Mouse (Mus musculus): ENCODE results near the gene Usp22.
"Not testable (repeated sequence)": the region's sequence is repeated elsewhere in the genome, so short reads cannot be mapped to it uniquely, and the experiment has no call there.

The Usp22 gene

DNA sequence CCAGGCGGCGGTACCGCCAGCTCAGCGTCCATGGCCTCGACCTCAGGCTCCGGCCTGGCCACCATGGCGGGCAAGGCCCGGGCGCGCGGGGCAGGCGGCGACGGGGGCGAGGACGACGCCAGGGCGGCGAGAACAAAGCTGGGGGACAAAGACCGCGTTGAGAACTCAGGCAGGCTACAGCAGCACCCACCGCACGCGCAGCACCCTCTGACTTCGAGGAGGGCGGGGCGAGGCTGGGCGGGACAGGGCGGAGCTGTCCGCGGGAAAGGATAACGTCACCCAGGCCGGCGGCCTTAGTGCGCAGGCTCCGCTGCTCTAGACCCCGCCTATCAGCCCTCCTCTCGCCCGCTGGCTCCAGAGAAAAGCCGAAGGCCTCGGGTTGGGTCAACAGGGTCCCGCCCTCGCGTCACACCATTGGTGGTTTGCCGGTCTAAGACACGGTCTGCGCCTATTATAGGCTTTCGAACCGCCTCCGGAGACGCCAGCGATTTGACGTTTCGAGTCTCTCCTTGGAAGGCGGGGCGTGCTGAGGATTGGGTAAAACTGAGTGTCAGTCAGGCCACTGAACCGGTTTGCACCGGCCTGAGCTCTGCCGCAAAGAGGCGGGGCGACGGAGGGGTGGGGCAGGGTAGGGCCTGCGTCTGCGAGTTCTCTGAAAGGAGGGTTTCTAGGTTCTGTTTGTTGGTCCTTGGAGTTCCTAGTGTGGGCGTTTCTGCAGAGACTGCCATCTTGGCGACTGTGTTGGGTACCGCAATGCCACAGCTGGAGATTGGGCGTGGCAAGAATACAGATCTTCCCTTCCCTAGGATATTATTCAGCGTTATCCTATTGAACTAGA is at the start of gene Usp22:
TSS of gene Usp22 (minus strand) at position 235 of the 838 bp plus-strand sequence.
- peak; percentile 99 to 100 for DNase-seq (ENCODE audit: low spot score in 2 of 2)

GRCm38 (mm10) chr11:61224234-61224744 is 49.4 kb upstream of the Usp22 start:
- DNase-seq (ENCODE audit: low spot score in 2 of 2): no peak

DNA sequence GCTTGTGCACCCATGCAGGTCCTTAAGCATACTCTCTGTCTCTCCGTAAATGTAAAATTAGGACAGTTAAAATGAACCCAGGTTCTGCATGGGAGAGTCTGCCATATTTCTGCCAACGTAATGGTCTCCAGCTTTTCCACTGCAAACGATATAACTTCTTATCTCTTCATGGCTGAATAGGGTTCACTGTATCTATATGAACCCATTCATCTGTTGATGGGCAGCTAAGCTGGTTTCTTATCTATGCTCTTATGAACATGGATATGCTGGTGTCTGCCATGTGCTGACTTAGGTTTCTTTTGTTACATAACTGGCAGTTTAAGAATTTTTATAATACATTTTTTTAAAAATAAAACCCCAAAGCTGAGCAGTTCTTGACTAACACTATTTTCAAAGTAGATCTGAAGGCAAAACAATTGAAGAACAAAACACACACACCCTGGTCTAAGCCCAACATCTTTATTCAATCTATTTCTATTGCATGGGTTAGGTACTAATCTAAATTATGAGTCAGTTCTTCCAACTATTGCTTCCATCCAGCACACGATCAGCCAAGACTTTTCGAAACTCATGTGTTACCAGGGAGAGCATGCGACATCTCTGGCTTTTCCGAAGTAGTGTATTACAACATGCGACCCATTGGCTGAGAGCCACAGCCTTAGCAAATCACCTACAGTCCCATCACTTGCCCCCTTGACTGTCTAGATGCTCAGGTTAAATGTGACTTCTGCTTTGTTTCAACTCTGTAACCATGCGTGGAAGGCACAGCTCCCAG is 48.3 kb upstream of the Usp22 start:
- DNase-seq (ENCODE audit: low spot score in 2 of 2): no peak

DNA sequence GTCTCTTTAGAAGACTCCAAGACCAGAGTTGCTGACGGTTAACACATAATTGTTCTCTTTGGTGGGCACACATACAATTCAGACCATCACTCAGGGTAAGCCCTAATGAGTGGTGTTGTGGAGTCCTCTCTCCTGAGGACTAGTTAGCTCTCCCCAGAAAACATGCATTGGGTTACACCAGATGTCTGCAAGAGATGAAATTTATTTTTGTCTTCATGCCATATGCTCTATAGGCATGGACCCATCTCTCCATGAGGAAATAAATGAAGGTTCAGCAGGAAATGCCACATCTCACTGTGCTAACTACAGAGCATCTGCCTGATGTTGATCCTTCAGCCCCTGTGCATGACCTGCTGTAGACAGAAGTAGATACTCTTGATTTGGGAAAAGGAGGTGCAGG is 47.2 kb upstream of the Usp22 start:
- DNase-seq (ENCODE audit: low spot score in 2 of 2): no peak

DNA sequence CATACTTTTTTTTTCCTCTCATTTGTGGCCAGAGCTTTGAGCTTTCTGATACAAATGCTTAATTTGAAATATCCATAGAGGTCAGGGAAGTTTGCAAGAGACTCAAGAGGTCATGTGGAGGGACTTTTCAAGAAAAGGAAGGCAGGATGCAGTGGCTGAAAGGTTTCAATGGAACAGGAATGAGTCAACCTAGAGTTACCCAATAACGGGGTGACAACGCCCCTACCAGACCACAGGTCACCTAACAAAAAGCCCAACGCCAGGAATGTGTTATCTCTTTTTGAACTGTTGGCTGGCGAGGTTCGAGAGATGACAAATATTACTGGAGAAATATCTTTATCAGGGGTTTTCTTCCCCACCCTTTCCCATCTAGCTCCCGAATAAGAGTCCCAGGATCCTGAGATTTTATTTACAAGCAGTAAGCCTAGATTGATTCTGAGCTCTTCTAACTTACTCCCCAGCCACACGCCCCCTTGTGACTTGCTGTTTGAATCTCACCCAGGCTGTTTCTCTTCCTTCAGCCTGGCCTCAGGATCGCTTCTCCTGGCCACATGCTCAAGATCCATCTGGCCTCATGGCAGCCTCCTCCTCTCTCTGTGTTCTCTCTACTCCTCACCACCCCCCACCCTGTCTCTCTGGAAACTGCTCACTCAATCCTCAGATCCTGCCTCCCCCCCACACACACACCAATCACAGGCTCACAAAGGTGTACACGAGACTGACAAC is 45.5 kb upstream of the Usp22 start:
- no peak for DNase-seq (ENCODE audit: low spot score in 2 of 2)

DNA sequence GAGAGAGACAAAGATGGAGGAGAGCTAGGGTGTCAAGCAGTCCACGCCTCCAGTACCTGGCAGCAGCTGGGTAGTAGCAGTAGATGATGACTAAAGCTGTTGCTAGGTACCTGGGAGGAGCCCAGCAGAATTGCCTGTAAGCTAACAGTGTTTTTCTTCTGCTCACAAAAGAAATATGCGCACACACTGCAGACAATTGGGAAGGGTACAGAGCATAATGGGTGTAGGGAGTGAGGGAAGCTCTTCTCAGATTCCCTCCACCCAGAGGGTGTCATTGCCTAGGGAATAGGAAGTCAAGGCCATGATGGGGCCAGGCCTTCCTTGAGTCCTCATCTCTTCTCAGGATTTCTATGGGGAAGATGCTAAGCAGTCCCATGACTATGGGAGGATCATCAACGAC is 41.1 kb upstream of the Usp22 start:
- DNase-seq (ENCODE audit: low spot score in 2 of 2): no peak

- no peak for DNase-seq (ENCODE audit: low spot score in 2 of 2)
These were observed 37.2 kb upstream of the Usp22 start for GRCm38 (mm10) chr11:61212102-61212501.

DNA sequence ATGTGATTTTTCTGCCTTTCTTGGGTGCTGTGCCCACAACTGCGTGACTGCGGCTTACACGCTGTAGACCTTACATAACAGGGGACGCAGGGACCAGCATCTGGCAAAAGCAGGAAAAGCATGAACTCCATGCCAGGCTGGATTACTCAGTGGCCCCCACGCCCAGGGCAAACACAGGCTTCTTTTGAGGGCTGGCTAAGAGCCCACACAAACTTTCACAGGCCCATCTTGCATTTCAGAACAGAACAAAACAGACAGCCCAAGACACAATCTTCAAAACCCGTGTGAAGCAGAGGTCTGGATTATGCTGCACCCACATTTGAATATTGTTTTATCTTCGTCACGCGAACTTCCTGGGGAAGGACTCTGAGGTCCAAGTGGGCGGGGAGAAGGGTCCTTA is 33.5 kb upstream of the Usp22 start:
- DNase-seq (ENCODE audit: low spot score in 2 of 2): no peak

DNA sequence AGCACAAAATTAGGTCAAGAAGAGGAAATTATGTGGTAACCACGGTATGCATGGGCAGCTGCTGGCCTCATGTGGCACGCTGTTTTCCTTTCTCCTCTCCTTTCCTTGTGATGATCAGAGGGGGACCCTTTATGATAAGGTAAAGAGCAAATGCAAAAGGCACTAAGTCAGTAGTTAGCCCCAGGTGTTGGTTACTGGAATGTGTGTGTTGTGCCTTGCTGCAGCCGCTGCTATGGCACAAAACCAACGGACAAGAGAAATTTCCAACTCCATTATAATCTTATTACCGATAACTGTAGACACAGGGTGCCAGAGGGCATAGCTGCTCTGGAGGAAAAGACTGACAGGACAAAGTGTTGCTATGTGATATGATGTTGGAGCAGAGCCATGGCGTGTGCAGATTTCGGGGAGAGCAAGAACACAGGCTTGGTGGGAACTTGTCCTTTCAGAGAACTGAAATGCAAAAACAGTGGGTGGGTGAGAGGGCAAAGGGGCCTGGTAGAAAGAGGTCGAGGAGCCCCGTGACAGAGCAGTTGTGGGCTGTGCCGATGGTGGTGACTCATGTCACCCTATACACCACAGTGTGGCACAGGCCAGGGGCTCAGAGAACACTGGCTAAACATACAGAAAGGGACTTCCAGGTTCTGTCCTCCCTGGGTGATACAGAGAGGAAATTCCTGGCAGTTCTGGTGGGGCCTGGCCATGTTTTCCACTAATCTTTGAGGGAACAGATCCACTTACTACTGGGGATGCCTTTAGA is 32.8 kb upstream of the Usp22 start, which contains the start of gene Aldh3a1:
TSS of gene Aldh3a1 (plus strand) at position 51 of the 760 bp plus-strand sequence.
- DNase-seq (ENCODE audit: low spot score in 2 of 2): no peak

DNA sequence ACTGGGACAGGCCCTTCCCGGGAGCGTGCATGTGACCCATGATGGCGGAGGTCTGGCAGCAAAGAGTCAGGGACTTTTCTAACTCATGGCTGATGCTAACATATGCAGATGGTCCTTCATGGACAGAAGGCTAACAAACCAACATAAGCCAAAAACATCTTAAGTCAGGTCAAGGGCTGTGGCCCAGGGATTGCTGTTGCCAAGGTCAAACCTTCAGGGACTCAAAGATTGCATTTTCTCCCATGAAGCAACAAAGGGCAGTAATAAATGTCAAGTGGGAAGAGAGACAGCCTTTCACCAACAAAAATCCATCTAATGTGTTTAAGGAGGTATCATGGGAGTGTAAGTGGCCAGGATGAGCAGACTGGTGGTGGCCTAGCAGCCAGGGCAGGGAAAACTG is 31.3 kb upstream of the Usp22 start:
- DNase-seq (ENCODE audit: low spot score in 2 of 2): no peak

DNA sequence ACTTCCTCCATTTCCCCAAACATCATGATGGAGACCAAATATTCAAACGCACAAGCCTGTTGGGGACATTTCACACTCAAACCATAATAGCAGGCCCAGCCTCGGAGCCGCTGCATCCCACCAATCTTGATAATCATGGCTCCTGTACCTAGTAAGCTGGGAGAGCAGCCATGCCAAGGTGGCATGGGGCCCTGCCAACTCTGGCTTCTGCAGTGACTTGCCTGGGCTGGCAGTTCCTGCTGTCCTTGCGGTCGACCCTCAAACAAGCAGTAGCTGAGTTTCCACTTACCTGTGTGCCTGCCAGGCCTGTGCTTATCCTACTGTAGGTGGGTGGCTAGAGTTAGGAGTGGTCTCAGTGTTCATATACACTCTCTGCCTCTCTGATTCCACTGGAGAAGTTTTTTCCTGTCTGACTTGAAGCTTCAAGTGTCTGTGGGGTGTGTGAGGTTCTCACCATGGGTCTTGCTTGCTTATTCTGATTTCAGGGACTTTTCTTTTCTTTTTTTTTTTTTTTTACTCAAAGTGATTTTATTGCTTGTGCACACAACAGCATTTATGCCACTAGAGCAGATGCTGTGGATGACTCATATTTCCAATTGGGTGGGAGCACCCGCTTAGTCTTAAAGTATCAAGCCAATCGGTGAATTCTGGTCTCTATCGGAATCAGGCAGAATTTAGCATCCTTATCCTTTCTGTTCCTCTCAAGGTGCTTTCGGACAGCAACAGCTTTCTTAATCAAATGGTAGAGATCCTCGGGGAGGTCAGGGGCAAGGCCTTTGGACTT is 30.5 kb upstream of the Usp22 start:
- no peak for DNase-seq (ENCODE audit: low spot score in 2 of 2)

DNA sequence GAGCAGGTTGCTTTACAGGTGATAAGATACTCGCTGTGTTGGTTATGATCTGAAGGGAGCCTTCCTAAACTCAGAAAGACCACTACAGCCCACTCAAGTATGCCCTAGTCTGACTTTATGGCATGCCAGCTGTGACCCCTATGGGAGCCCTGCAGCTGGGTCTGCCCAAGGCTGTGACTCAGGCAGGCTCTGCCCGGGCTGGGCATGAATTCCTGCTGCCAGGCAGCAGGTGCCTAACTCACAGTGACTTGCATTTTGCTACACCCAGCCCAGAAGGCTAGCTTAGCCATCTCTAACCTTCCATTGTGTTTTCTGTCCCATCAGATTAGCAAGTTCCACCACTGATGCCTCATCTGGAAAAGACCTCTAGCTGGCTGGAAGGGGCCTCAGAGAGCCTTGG is 28.0 kb upstream of the Usp22 start:
- no peak for DNase-seq (ENCODE audit: low spot score in 2 of 2)

GRCm38 (mm10) chr11:61202186-61202585 is 27.3 kb upstream of the Usp22 start:
- no peak for DNase-seq (ENCODE audit: low spot score in 2 of 2)

GRCm38 (mm10) chr11:61199620-61200362 is 24.9 kb upstream of the Usp22 start:
- DNase-seq (ENCODE audit: low spot score in 2 of 2): no peak

DNA sequence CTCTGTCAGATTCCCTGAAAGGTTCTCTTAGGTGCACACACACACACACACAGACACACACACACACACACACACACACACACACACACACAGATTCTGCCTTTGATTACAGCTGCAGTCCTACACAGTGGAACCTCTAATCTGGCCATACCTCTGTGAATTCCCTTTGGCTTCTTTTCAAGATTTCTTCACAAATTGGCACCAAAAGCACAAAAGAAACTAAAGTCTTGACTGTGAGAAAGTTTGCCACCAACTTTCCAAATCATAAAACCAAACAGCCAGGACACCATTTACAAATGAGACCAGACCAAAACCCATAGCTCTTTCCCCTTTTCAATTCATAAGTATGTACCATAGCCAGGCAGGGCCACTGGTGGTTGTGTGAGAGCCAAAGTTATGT is 23.1 kb upstream of the Usp22 start:
- DNase-seq (ENCODE audit: low spot score in 2 of 2): no peak

- no peak for DNase-seq (ENCODE audit: low spot score in 2 of 2)
These were observed 21.9 kb upstream of the Usp22 start for GRCm38 (mm10) chr11:61196616-61197353.

DNA sequence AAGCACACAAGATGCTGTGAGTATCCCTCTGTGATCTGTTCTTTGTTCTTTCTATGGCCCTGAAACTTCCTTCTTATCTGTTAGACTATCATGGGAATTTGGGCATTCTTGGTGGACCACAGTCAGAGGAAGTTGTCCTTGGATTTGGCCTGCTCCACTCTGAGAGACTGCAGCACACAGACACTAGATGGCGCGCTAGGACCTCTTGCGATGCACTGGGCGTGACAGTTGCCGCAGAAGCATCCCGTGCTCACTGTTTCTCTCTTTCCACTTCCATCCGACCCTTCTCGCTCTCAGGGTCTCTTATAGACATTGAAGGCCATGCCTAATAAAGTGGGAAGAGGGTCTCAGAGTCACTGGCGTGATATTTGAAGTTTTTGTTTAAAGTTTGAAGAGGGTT is 18.5 kb upstream of the Usp22 start:
- DNase-seq (ENCODE audit: low spot score in 2 of 2): peak; percentile 42 to 65

- DNase-seq (ENCODE audit: low spot score in 2 of 2): no peak
These were observed 17.9 kb upstream of the Usp22 start for GRCm38 (mm10) chr11:61192779-61193178.

DNA sequence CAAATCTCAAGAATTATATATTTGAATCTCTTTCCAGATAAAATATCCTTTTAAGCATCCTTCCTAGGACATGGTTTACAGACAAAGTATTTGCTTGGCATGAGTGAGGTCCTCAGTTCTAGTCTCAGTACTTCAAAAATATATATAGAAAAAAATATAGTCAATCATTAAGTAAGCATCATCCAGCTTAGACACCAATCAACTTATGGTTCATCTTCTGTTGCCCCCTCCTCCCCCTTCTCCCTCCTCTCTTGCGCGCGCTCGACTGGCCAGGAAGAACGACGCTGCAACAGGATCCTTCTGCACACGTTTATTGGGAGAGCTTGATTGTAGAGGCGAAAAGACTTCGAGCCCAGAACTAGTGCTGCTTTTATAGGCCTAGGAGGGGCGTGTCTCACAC is 17.3 kb upstream of the Usp22 start:
- not testable (repeated sequence) for DNase-seq (ENCODE audit: low spot score in 2 of 2)

Measured in natural killer cell, adult 2 months (primary cell).